Mouse (Mus musculus) liver, adult 2 months (tissue): ENCODE measurements at regions not wholly inside any gene's neighbourhood (a gene's known extent, or its start where the extent isn't known, plus 50 kb on each side); places are given as distances from the start of the nearest gene placed in this dataset.

Experiments
- DNase-seq: peaks from one replicate; pipeline ENCODE4 v3.0.0-alpha.2; 2011; ENCODE audit warnings: low read depth, low spot score; ENCODE audit errors: extremely low read depth
- H3K27ac ChIP-seq: fragments of 200-500 bp; replicated peaks from 2 replicates; pipeline ENCODE4 v1.5.1; 2012; ENCODE audit warnings: low read depth, mild to moderate bottlenecking, control low read depth, inconsistent platforms, low read length; ENCODE audit not compliant: insufficient read depth
- H3K27me3 ChIP-seq: fragments of 200-500 bp; 2 replicates; pipeline ENCODE4 v1.6.1; 2012; ENCODE audit warnings: mild to moderate bottlenecking, moderate library complexity, low read length, inconsistent platforms; ENCODE audit not compliant: control insufficient read depth, insufficient read depth
- H3K36me3 ChIP-seq: fragments of 200-500 bp; 2 replicates; pipeline ENCODE4 v1.6.1; 2012; ENCODE audit warnings: low read length, inconsistent platforms; ENCODE audit not compliant: control insufficient read depth, insufficient read depth
- H3K4me1 ChIP-seq: fragments of 200-500 bp; 2 replicates; pipeline ENCODE4 v1.6.1; 2011; ENCODE audit warnings: low read length; ENCODE audit not compliant: control insufficient read depth, insufficient read depth
- H3K4me3 ChIP-seq: fragments of 200-500 bp; 2 replicates; pipeline ENCODE4 v1.5.1; 2011; ENCODE audit warnings: low read depth, mild to moderate bottlenecking, control low read depth, low read length, moderate library complexity; ENCODE audit not compliant: insufficient read depth
- H3K79me2 ChIP-seq: fragments of 200-500 bp; 2 replicates; pipeline ENCODE4 v1.6.1; 2012; ENCODE audit warnings: inconsistent platforms, mild to moderate bottlenecking, low read length, moderate library complexity; ENCODE audit not compliant: control insufficient read depth, insufficient read depth
- H3K9ac ChIP-seq: fragments of 200-500 bp; 2 replicates; pipeline ENCODE4 v1.6.1; 2012; ENCODE audit warnings: low read depth, mild to moderate bottlenecking, control low read depth, inconsistent platforms, low read length
- CTCF ChIP-seq: fragments of 200-500 bp; IDR thresholded peaks from 2 replicates; pipeline ENCODE4 v1.5.1; 2011; ENCODE audit warnings: low read depth, low read length, control low read depth
- POLR2A ChIP-seq: fragments of 200-500 bp; IDR thresholded peaks from 2 replicates; pipeline ENCODE4 v1.6.1; 2011; ENCODE audit warnings: low read length, control low read depth; ENCODE audit not compliant: insufficient read depth; ENCODE audit errors: extremely low read depth
- WGBS: fragments of 180-500 bp; shearing (Covaris S2); methylation state at CpG from one replicate; pipeline ENCODE4 v1.1.7; 2018; 5-methylcytosine and 5-hydroxymethylcytosine counted together

GRCm38 (mm10) chr2:75137133-75137982, 311.8 kb downstream of the Mtx2 start:
- Histone ChIP-seq H3K27ac (no peak overlapping the region), H3K4me1 (no peaks in the 10 kb centered on the region), H3K79me2 (no peaks in the 10 kb centered on the region), H3K36me3 (no peaks in the 10 kb centered on the region), H3K27me3 (peaks cover 8% of the 10 kb centered on the region; the same call in 1 of the 2 replicates), H3K4me3 (no peak overlapping the region), H3K9ac (no peak overlapping the region)
- WGBS, result 2% methylated on average over 42 of the region's 42 CpGs
- no peak for TF ChIP-seq CTCF
- no peak for TF ChIP-seq POLR2A
- DNase-seq, result no peak

DNA sequence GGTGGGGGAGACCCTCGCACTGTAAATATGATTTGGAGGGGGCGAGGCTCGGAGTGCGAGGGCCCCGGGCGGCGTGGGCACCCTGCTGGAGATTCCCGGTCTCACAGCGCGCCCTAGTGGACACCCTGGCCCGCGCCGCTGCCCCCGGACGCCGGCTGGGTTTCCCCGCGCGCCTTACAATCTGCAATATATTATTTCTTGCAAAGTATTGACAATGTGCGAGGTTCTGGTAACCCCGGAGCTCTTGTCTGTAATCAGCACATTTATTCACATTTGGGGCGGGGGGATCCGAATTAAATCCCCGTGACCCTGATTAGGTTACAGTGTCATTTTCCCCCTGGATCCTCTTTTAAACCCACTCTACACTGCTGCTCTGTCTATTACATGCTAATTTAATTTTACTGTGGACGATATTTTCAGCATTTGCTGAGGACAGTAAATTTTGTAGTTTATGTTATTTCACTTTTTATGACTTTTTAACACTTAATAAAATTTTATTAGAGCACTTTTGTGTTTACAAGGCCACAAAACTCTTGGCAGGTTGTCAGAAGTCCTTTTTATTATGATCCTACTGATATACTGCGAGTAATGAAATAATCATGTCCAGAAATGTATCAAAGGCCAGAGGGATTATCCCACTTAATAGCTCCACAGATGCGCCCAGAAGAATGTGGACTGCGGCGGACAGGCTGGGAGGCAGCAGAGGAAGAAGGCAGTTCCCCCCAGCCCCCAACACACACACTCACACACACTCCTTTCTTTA, 312.6 kb downstream of the Mtx2 start:
- no peak for DNase-seq
- H3K27ac ChIP-seq, result no peak overlapping the region
- WGBS, result 11% methylated on average over 29 of the region's 29 CpGs
- no peaks in the 10 kb centered on the region for H3K36me3 ChIP-seq
- no peaks in the 10 kb centered on the region for H3K4me1 ChIP-seq
- TF ChIP-seq CTCF (peak; percentile 54), POLR2A (no peak)
- H3K4me3 ChIP-seq, result no peak overlapping the region
- H3K9ac ChIP-seq, result no peak overlapping the region
- no peaks in the 10 kb centered on the region for H3K79me2 ChIP-seq
- H3K27me3 ChIP-seq, result peaks cover 10% of the 10 kb centered on the region; the same call in 1 of the 2 replicates

DNA sequence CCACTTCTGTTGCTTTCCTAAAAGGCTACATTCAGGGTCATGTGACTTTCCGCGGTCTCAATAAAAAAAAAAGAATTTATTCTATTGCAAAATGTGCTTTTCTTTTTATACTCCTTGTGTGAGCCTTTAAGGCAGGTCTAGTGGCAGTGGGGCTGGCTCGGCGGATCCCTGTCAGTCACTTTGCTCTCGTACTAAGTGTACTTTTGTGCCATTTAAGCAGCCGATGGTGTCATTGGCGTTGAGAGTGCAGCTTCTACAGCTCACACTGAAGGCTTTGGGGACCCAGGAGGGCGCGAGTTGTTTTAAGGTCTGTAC, 313.1 kb downstream of the Mtx2 start:
- Histone ChIP-seq H3K79me2 (no peaks in the 10 kb centered on the region), H3K4me1 (no peaks in the 10 kb centered on the region), H3K27ac (no peak overlapping the region), H3K36me3 (no peaks in the 10 kb centered on the region), H3K27me3 (peaks cover 10% of the 10 kb centered on the region; the same call in 1 of the 2 replicates), H3K9ac (no peak overlapping the region), H3K4me3 (no peak overlapping the region)
- TF ChIP-seq POLR2A (no peak), CTCF (no peak)
- DNase-seq, result no peak
- 26% methylated on average over 9 of the region's 9 CpGs for WGBS

DNA sequence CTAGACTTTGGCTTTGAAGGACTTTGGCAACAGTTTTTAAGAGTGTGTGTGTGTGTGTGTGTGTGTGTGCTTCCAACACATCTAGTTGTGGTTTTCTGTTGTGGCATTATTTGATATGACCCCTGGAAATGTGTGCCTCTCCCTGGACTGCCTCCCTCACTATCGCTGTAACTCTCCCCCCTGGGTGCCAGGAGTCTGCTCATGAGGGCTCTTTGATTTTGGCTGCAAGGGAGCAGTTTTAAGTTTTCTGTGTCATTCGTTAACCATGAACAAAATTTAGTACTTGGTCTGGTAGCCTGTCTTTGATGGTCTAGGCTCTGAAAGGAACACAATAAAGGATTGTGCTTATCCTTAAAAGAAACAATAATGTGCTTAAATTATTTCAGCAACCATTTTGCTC, 313.9 kb downstream of the Mtx2 start:
- no peak overlapping the region for H3K9ac ChIP-seq
- no peaks in the 10 kb centered on the region for H3K4me1 ChIP-seq
- 58% methylated on average over 2 of the region's 2 CpGs for WGBS
- no peaks in the 10 kb centered on the region for H3K79me2 ChIP-seq
- no peaks in the 10 kb centered on the region for H3K36me3 ChIP-seq
- DNase-seq, result no peak
- TF ChIP-seq POLR2A (no peak), CTCF (no peak)
- no peak overlapping the region for H3K4me3 ChIP-seq
- H3K27me3 ChIP-seq, result peaks cover 10% of the 10 kb centered on the region; the same call in 1 of the 2 replicates
- H3K27ac ChIP-seq, result no peak overlapping the region

DNA sequence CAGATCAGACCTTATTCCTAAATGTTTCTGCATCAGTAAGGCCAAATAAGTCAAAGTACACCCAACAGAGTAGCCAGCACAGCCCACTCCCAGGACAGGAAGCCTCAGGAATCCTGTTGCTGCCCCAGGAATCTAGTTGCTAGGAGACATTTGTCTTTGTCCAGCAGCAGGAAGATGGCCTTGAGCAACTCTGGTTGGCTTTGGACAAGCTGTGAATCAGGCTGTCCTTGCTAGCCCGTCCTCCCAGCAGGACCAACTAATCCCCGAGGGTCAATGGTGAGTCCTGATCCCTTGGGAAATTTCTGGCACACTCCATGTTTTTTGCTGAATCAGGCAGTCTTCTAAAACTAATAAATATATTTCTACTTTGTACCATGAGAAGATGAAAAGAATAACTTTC, 317.1 kb downstream of the Mtx2 start:
- TF ChIP-seq POLR2A, result no peak
- no peak for TF ChIP-seq CTCF
- no peak for DNase-seq
- no peaks in the 10 kb centered on the region for H3K4me1 ChIP-seq
- H3K9ac ChIP-seq, result no peak overlapping the region
- H3K27me3 ChIP-seq, result peaks cover 6% of the 10 kb centered on the region; the same call in 1 of the 2 replicates
- H3K79me2 ChIP-seq, result no peaks in the 10 kb centered on the region
- H3K27ac ChIP-seq, result no peak overlapping the region
- H3K4me3 ChIP-seq, result no peak overlapping the region
- H3K36me3 ChIP-seq, result no peaks in the 10 kb centered on the region
- WGBS, result 16% methylated on average over 2 of the region's 2 CpGs

- peaks cover 3% of the 10 kb centered on the region; the same call in 1 of the 2 replicates for H3K27me3 ChIP-seq
Measured at GRCm38 (mm10) chr2:75144861-75145260, 319.3 kb downstream of the Mtx2 start.

More at GRCm38 (mm10) chr2:75144861-75145260, 319.3 kb downstream of the Mtx2 start:
- 66% methylated on average over 12 of the region's 12 CpGs for WGBS
- Histone ChIP-seq H3K4me1 (no peaks in the 10 kb centered on the region; the same call in 1 of the 2 replicates), H3K36me3 (no peaks in the 10 kb centered on the region), H3K79me2 (no peaks in the 10 kb centered on the region), H3K4me3 (no peak overlapping the region), H3K27ac (no peak overlapping the region), H3K9ac (no peak overlapping the region)
- DNase-seq, result no peak
- no peak for TF ChIP-seq POLR2A
- no peak for TF ChIP-seq CTCF
